Mouse (Mus musculus) mesoderm, embryonic 11.5 days (tissue): Measurements from ENCODE around the gene Klk7.

Experiments used
- DNase-seq: peaks from one replicate; pipeline ENCODE4 v3.0.0-alpha.2; 2012; ENCODE audit warnings: low read depth, low spot score

Gene Klk7

GRCm38 (mm10) chr7:43797333-43797769, 13.7 kb upstream of the Klk7 start, which contains the start of gene Klk8:
TSS of gene Klk8 (plus strand) at chr7:43797577.
- DNase-seq: peak; percentile 36

- peak; percentile 12 for DNase-seq
These were observed 13.1 kb upstream of the Klk7 start for GRCm38 (mm10) chr7:43797844-43798462.

DNA sequence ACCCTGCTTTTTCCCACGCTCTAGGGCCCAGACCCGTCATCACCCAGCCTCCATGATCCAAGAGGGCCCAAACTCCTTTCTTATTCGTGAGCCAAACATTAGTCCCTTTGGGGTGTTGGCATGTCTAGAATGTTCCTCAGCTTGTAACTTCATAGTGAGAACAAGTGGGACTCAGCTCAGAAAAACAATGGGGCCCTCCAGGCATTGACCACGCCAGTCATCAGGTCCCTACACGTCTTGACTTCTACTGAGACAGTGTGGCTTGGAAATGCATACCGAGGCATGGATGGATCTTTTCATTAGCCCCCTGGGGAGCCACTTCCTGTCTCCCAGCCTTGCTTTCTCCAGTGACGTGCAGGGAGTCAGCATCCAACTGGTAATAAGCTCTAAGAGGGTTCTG, 11.2 kb upstream of the Klk7 start:
- no peak for DNase-seq

GRCm38 (mm10) chr7:43815211-43815610, 4.1 kb downstream of the Klk7 start:
- DNase-seq: no peak

DNA sequence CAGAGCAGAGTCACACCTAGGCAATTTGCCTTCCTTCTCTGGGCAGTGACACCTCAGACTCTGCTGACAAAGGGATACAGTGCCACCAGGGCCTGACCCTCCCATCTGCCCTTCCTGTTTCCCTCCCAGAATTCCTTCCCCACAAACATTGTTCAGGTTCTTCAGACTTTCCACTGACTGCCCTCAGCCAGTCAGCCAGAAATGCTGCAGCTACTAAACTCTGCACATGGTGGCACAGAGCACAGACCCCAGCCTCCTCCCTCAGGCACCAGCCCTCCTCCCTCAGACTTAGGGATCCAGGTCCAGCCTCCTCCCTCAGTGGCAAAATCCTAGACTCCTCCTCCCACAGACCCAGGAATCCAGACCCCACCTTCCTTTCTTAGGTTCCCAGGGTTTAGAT, 5.7 kb downstream of the Klk7 start:
- DNase-seq: no peak

DNA sequence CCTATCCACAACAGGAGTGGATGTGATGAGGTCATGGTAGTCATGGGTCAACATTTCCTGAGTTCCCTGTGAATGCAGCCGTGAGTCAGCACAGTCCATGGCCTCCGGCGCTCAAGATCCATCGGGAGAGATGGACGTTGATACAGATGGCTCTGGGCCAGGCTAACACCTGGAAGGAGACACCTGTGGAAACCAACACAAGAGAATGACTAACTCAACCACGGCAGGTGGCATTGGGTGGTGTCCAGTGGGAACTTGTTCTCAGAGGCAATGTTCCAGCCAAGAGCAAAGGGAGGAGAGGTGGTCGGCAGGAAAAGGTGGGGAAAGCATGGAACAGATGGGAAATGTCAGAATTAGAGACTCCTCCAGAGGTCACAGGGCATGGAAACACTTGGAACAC, 10.5 kb downstream of the Klk7 start:
- DNase-seq: no peak

- no peak for DNase-seq
These were observed 13.1 kb downstream of the Klk7 start, which contains the start of gene Klk6 for GRCm38 (mm10) chr7:43824199-43824598. TSS of gene Klk6 (plus strand) at chr7:43824499.

DNA sequence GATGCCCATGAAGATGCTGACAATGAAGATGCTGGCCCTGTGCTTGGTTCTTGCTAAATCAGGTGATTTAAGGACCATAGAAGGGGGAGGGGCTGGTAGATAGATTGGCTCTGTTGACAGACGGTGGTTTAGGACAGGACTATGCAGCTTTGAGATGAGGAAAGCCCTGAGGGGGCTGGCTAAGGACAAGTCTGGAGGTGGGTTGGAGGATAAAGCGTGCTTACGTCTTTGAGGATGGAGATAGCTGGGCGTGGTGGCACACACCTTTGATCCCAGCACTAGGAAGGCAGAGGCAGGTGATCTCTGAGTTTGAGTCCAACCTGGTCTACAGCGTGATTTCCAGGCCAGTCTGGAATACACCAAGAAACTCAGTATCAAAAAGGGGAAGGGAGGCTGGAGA, 15.0 kb downstream of the Klk7 start:
- no peak for DNase-seq

DNA sequence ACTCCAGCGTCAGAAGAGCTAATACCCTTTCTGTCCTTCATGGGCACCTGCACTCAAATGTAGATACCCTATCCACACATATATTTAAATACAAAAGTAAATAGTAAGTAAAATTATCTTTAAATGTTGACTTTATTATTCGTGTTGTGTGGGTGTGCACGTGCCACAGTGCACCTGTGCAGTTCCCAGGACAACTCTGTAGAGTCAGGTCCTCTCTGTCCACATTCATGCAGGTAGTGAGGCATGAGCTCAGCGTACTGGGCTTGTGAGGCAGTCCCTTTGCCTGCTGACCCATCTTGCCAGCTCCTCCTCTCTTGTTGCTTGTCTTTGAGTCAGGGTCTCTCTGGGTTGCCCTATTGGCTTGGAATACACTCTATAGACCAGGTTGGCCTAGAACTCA, 16.6 kb downstream of the Klk7 start:
- no peak for DNase-seq

- DNase-seq: no peak
These were observed 17.9 kb downstream of the Klk7 start for GRCm38 (mm10) chr7:43829006-43829405.

GRCm38 (mm10) chr7:43841701-43842100, 30.6 kb downstream of the Klk7 start, which contains the start of gene Klk5:
TSS of gene Klk5 (plus strand) at chr7:43841971.
- no peak for DNase-seq

DNA sequence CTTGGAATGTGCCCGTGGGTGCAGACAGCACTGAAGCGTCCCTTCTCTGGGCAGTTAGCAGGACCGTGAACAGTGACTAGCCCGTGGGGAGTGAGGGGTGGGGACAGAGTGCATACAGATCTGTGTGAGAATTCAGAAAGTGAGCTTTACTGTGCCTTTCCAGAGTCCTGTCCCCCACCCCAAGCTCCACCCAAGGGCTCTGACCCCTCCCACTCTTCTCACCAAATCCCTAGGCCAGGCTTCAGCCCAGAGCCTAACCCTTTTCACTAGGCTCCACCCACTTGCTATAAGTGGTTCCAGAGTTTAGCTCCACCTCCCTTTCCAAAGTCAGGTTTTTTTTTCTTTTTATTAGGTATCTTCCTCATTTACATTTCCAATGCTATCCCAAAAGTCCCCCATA, 32.7 kb downstream of the Klk7 start:
- no peak for DNase-seq

- DNase-seq: no peak
These were observed 40.5 kb downstream of the Klk7 start for GRCm38 (mm10) chr7:43851616-43852015.

GRCm38 (mm10) chr7:43854642-43855380, 43.7 kb downstream of the Klk7 start:
- DNase-seq: no peak

DNA sequence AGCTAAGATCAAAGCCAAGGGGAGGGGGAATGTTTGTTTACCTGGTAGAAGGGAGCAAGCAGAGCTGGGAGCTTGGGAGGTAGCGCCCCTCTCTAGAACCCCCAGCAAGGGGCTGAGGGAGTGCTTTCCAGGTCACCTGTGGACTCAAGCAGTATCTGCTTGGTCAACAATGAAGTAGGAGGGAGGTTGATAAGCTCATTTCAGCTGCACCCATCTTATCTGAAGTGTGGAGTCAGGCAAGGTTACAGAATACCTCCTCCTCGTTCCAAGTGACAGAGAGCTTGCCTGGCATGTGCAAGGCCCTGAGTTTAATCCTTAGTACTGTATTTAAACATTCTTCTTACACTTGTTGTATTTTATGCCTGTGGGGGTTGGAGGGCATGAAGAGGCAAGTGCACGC, 44.6 kb downstream of the Klk7 start:
- DNase-seq: no peak

- DNase-seq: no peak
These were observed 45.2 kb downstream of the Klk7 start for GRCm38 (mm10) chr7:43856307-43856706.

- no peak for DNase-seq
These were observed 46.4 kb downstream of the Klk7 start for GRCm38 (mm10) chr7:43857501-43857900.

- no peak for DNase-seq
These were observed 49.3 kb downstream of the Klk7 start for GRCm38 (mm10) chr7:43860411-43860810.
